Mouse (Mus musculus): ENCODE results near the gene Baz2b. TPM values are rescaled to one million over a fixed set of nuclear protein-coding genes. Genes with fewer than 3 reads are reported as not detected.
"Not testable (repeated sequence)": the region's sequence is repeated elsewhere in the genome, so short reads cannot be mapped to it uniquely, and the experiment has no call there.

Baz2b gene
- total RNA-seq, 1 experiment from 2014 or later = 161 TPM

- ATAC-seq (replicated peaks in 1 of 2; ENCODE audit: insufficient read depth in 1 of 2, low FRiP score in 2 of 2, low TSS enrichment in 1 of 2, low read depth in 1 of 2, poor library complexity in 2 of 2, severe bottlenecking in 2 of 2) = no peak; a peak in 1 of 4 replicates
Measured at GRCm38 (mm10) chr2:59898666-59899065, 311.0 kb downstream of the Baz2b start.

GRCm38 (mm10) chr2:59898105-59898504 lies 311.5 kb downstream of the Baz2b start:
- ATAC-seq (replicated peaks in 1 of 2; ENCODE audit: insufficient read depth in 1 of 2, low FRiP score in 2 of 2, low TSS enrichment in 1 of 2, low read depth in 1 of 2, poor library complexity in 2 of 2, severe bottlenecking in 2 of 2) = no peak

GRCm38 (mm10) chr2:59896837-59897236 lies 312.8 kb downstream of the Baz2b start:
- no peak for ATAC-seq (replicated peaks in 1 of 2; ENCODE audit: insufficient read depth in 1 of 2, low FRiP score in 2 of 2, low TSS enrichment in 1 of 2, low read depth in 1 of 2, poor library complexity in 2 of 2, severe bottlenecking in 2 of 2)

DNA sequence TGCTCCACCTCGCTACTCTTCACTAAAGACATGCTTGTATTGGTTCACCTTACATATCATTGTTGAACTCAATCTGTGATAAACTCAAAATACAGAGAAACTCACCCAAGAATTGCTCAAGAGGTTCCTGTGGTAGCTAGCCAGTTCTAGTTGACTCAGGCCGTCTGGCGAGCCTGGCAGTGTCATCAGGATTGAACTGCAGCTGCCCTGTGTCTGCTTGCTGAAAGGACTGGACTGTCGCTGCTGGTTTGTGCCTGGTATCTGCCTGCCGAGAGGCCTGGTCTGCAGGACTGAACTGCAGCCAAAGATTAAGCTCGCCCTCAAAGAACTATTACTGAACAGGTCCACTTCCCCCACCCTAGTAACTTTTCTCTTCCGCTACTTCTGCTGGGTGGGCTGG lies 313.2 kb downstream of the Baz2b start:
- no peak for ATAC-seq (replicated peaks in 1 of 2; ENCODE audit: insufficient read depth in 1 of 2, low FRiP score in 2 of 2, low TSS enrichment in 1 of 2, low read depth in 1 of 2, poor library complexity in 2 of 2, severe bottlenecking in 2 of 2)

GRCm38 (mm10) chr2:59889699-59890098 lies 319.9 kb downstream of the Baz2b start:
- no peak for ATAC-seq (replicated peaks in 1 of 2; ENCODE audit: insufficient read depth in 1 of 2, low FRiP score in 2 of 2, low TSS enrichment in 1 of 2, low read depth in 1 of 2, poor library complexity in 2 of 2, severe bottlenecking in 2 of 2)

DNA sequence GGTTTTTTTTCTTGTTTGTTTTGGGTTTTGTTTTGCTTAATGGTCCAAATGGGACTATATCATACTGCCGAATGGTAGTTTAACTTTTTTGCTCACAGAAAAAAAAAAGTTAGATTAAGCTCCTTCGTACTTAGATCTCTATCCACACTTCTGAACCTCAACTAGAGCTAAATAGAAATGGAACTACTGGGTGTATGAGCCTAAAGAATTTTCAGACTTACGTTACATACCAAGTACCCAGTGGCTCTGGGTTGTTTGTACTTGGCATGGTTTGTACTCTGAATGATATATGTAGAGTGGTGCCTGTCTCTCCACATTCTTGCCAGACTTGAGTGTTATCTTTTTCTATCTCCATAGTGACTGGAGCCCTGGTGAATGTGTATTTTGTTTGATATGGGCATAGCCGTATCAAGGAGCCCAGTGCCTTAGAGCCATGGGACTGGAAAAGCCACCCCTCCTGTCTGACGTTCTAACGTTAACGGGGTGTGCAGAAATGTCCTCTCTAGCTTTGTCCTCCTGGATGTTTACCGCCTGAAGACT lies 326.8 kb downstream of the Baz2b start:
- no peak; a peak in 1 of 4 replicates for ATAC-seq (replicated peaks in 1 of 2; ENCODE audit: insufficient read depth in 1 of 2, low FRiP score in 2 of 2, low TSS enrichment in 1 of 2, low read depth in 1 of 2, poor library complexity in 2 of 2, severe bottlenecking in 2 of 2)

GRCm38 (mm10) chr2:59881831-59882741 lies 327.6 kb downstream of the Baz2b start, which contains the start of gene Wdsub1:
Gene Wdsub1 (minus strand): TSS chr2:59882591.
- ATAC-seq (replicated peaks in 1 of 2; ENCODE audit: insufficient read depth in 1 of 2, low FRiP score in 2 of 2, low TSS enrichment in 1 of 2, low read depth in 1 of 2, poor library complexity in 2 of 2, severe bottlenecking in 2 of 2) = peak; percentile 76 to 88

DNA sequence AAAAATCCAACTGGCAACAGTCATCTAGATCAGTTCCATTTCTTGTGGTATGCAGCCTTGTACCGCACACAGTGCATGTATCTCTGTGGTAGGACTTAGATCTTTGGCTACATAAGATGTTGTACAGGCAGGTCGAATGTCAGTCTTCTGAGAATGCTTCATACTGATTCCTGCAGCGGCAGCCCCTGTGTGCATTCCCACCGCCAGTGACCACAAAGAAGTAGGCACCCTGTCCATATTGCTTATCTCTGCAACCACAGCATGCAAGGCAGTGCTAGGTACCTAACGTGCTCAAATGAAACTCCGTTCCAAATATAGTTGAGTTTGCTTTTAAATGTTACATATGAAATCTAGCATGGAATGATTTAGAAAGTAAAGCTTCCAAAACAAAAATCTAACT lies 328.2 kb downstream of the Baz2b start:
- ATAC-seq (replicated peaks in 1 of 2; ENCODE audit: insufficient read depth in 1 of 2, low FRiP score in 2 of 2, low TSS enrichment in 1 of 2, low read depth in 1 of 2, poor library complexity in 2 of 2, severe bottlenecking in 2 of 2) = peak; percentile 23 to 25; a peak in 1 of 4 replicates

DNA sequence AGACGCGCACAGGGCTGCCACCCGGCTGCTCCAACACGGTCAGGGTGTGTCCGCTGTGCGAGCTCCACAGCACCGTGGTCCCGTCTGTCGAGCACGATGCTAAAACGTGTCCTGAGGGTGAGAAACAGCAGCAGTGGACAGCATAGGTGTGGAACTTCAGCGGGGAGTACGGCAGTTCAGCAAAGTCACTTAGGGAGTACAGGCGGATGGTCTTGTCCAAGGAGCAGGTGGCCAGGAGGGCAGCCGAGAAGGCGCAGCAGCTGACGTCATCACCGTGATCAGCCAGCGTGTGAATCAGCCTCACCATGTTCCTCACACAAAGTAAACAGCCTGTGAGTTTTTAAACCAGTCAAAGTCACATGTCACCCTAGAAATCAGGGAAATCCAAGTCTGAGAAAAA lies 331.4 kb downstream of the Baz2b start:
- ATAC-seq (replicated peaks in 1 of 2; ENCODE audit: insufficient read depth in 1 of 2, low FRiP score in 2 of 2, low TSS enrichment in 1 of 2, low read depth in 1 of 2, poor library complexity in 2 of 2, severe bottlenecking in 2 of 2) = no peak

GRCm38 (mm10) chr2:59877335-59877734 lies 332.3 kb downstream of the Baz2b start:
- ATAC-seq (replicated peaks in 1 of 2; ENCODE audit: insufficient read depth in 1 of 2, low FRiP score in 2 of 2, low TSS enrichment in 1 of 2, low read depth in 1 of 2, poor library complexity in 2 of 2, severe bottlenecking in 2 of 2) = peak in 1 of 2 experiments; percentile 15; a peak in 1 of 4 replicates

GRCm38 (mm10) chr2:59876482-59876881 lies 333.2 kb downstream of the Baz2b start:
- ATAC-seq (replicated peaks in 1 of 2; ENCODE audit: insufficient read depth in 1 of 2, low FRiP score in 2 of 2, low TSS enrichment in 1 of 2, low read depth in 1 of 2, poor library complexity in 2 of 2, severe bottlenecking in 2 of 2) = no peak

- ATAC-seq (replicated peaks in 1 of 2; ENCODE audit: insufficient read depth in 1 of 2, low FRiP score in 2 of 2, low TSS enrichment in 1 of 2, low read depth in 1 of 2, poor library complexity in 2 of 2, severe bottlenecking in 2 of 2) = no peak
Measured at GRCm38 (mm10) chr2:59870526-59870925, 339.1 kb downstream of the Baz2b start.

DNA sequence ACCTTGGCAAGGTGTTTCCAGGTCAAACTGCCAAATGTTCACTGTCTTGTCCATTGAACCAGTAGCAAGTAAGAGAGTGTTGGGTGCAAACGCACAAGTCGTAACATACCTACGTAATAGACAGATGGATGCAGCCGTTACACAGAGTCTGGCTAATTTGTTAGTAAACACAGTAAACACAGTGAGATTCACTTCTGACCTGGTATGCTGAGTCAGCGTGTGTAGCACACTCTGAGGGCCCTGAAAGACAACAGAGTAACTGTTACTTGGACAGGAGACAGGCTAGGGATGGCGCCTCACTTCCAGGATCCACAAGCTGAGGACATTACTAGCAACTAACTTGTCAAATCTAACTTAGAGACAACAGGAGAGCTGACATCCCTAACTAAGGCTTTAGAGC lies 347.0 kb downstream of the Baz2b start:
- ATAC-seq (replicated peaks in 1 of 2; ENCODE audit: insufficient read depth in 1 of 2, low FRiP score in 2 of 2, low TSS enrichment in 1 of 2, low read depth in 1 of 2, poor library complexity in 2 of 2, severe bottlenecking in 2 of 2) = no peak

- no peak for ATAC-seq (replicated peaks in 1 of 2; ENCODE audit: insufficient read depth in 1 of 2, low FRiP score in 2 of 2, low TSS enrichment in 1 of 2, low read depth in 1 of 2, poor library complexity in 2 of 2, severe bottlenecking in 2 of 2)
Measured at GRCm38 (mm10) chr2:59854363-59854762, 355.3 kb downstream of the Baz2b start.

- ATAC-seq (replicated peaks in 1 of 2; ENCODE audit: insufficient read depth in 1 of 2, low FRiP score in 2 of 2, low TSS enrichment in 1 of 2, low read depth in 1 of 2, poor library complexity in 2 of 2, severe bottlenecking in 2 of 2) = no peak
Measured at GRCm38 (mm10) chr2:59853543-59853942, 356.1 kb downstream of the Baz2b start.

DNA sequence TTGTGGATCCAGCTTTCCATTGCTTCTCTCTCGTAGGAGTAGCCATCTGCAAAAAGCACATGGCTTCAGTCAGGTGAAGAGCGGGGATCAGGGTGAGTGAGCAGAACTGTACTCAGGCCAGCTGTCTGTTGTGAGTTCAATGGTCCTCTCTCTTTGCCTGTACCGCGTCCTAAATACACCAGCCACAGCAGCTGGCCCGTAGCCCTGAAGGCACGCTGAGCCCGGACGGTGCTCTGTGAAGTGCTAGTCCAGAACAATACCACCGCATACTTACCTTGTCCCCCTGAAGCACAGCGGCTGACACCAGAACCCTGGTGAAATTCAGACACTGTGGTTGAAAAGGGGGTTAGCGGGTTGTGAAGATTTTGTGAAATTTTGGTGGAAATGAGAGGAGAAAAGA lies 356.7 kb downstream of the Baz2b start:
- ATAC-seq (replicated peaks in 1 of 2; ENCODE audit: insufficient read depth in 1 of 2, low FRiP score in 2 of 2, low TSS enrichment in 1 of 2, low read depth in 1 of 2, poor library complexity in 2 of 2, severe bottlenecking in 2 of 2) = no peak

DNA sequence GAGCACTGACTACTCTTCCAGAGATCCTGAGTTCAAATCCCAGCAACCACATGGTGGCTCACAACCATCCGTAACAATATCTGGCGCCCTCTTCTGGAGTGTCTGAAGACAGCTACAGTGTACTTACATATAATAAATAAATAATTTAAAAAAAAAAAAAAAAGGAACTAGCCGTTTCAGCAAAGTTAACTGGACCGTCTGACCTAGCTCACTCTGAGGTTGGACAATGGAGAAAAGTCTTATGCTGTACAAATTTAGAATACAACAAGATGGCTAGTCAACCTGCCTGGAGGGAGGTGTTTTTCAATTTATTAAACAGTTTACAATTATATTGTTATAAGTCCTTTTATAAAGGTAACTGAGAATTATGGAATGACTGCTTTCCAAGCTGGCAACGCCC lies 357.8 kb downstream of the Baz2b start:
- ATAC-seq (replicated peaks in 1 of 2; ENCODE audit: insufficient read depth in 1 of 2, low FRiP score in 2 of 2, low TSS enrichment in 1 of 2, low read depth in 1 of 2, poor library complexity in 2 of 2, severe bottlenecking in 2 of 2) = not testable (repeated sequence)
